Mouse (Mus musculus) lung, postnatal 0 days (tissue): ENCODE measurements around the gene Pygb.

Source experiments
- CTCF ChIP-seq: IDR thresholded peaks from 2 replicates; pipeline ENCODE4 v1.5.1; 2016; ENCODE audit warnings: antibody characterized with exemption, mild to moderate bottlenecking
- EP300 ChIP-seq: IDR thresholded peaks from 2 replicates; pipeline ENCODE4 v1.6.1; 2016; ENCODE audit warnings: antibody characterized with exemption, mild to moderate bottlenecking, control low read depth

- TF ChIP-seq EP300 (no peak; the same call in 1 of the 2 replicates), CTCF (no peak)
Observed at GRCm38 (mm10) chr2:150771169-150771568, 15.4 kb upstream of the Pygb start.
